Mouse (Mus musculus) CH12.LX (cell line): ENCODE data around the gene Wdr26. TPM values are rescaled to one million over a fixed set of nuclear protein-coding genes. Genes with fewer than 3 reads are reported as not detected.
A peak's percentile ranks its signal among the peaks of the same experiment; 100 is the strongest.

ENCODE experiments used
- DNase-seq: peaks from one replicate; pipeline ENCODE4 v3.0.0-alpha.2; 2013; ENCODE audit errors: extremely low read depth
- H3K27ac ChIP-seq: 2 replicates; pipeline ENCODE4 v1.5.1; 2012; ENCODE audit warnings: low read depth, mild to moderate bottlenecking, control low read depth, moderate library complexity; ENCODE audit not compliant: insufficient read depth
- H3K27me3 ChIP-seq: replicated peaks from 2 replicates; pipeline ENCODE3; 2012; ENCODE audit warnings: inconsistent platforms
- H3K36me3 ChIP-seq, 2 experiments: replicated peaks in 1 of 2; 2 replicates each; pipeline versions ENCODE3 to v1.6.1; 2012; ENCODE audit warnings: inconsistent platforms in 1 of 2, low read length in 1 of 2, mild to moderate bottlenecking in 1 of 2, mixed read lengths in 1 of 2, moderate library complexity in 1 of 2; ENCODE audit not compliant: control insufficient read depth in 1 of 2, insufficient read depth in 1 of 2
- H3K4me1 ChIP-seq, 2 experiments: 2 replicates each; pipeline ENCODE4 v1.6.1; 2012; ENCODE audit warnings: inconsistent platforms in 1 of 2, moderate library complexity in 1 of 2; ENCODE audit not compliant: insufficient read depth in 2 of 2, control insufficient read depth in 1 of 2
- H3K4me2 ChIP-seq: 2 replicates; pipeline ENCODE4 v1.6.1; 2012; ENCODE audit warnings: low read depth, mild to moderate bottlenecking, control low read depth; ENCODE audit not compliant: poor library complexity, insufficient read depth, severe bottlenecking
- H3K4me3 ChIP-seq, 3 experiments: fragments of 150-350 bp in 1 of 3; sonication (generic) in 1 of 3; replicated peaks in 1 of 3; 2 replicates each; pipeline versions ENCODE3 to v1.5.1; 2011 to 2012; ENCODE audit warnings: low read depth in 2 of 3, low read length in 2 of 3, mild to moderate bottlenecking in 2 of 3, moderate library complexity in 2 of 3, control low read depth in 1 of 3, improper control_type of control experiment in 1 of 3, inconsistent platforms in 1 of 3, mixed read lengths in 1 of 3; ENCODE audit not compliant: poor library complexity in 1 of 3
- H3K79me2 ChIP-seq: replicated peaks from 2 replicates; pipeline ENCODE4 v1.6.1; 2012; ENCODE audit warnings: mild to moderate bottlenecking, moderate library complexity; ENCODE audit not compliant: control insufficient read depth, poor library complexity, insufficient read depth, severe bottlenecking; ENCODE audit errors: extremely low read depth
- H3K9ac ChIP-seq: 2 replicates; pipeline ENCODE4 v1.6.1; 2012; ENCODE audit warnings: low read depth, mild to moderate bottlenecking, control low read depth, moderate library complexity; ENCODE audit not compliant: insufficient read depth
- H3K9me3 ChIP-seq: replicated peaks from 2 replicates; pipeline ENCODE3; 2012; ENCODE audit warnings: low read length, inconsistent platforms, mixed read lengths
- BHLHE40 ChIP-seq: IDR thresholded peaks from 2 replicates; pipeline ENCODE4 v1.6.1; 2011; ENCODE audit warnings: mild to moderate bottlenecking, low read depth, low read length, improper control_type of control experiment
- CHD1 ChIP-seq: IDR thresholded peaks from 2 replicates; pipeline ENCODE4 v1.6.1; 2012; ENCODE audit warnings: low read depth, low read length, improper control_type of control experiment, inconsistent platforms
- CHD2 ChIP-seq: IDR thresholded peaks from 2 replicates; pipeline ENCODE4 v1.6.1; 2011; ENCODE audit warnings: low read length, improper control_type of control experiment
- CTCF ChIP-seq, 2 experiments: IDR thresholded peaks in 1 of 2; conservative IDR thresholded peaks in 1 of 2; 2 replicates each; pipeline ENCODE4 v1.5.1; 2011 to 2012; ENCODE audit warnings: low read depth in 2 of 2, low read length in 2 of 2, improper control_type of control experiment in 1 of 2, inconsistent platforms in 1 of 2, mild to moderate bottlenecking in 1 of 2, moderate library complexity in 1 of 2
- E2F4 ChIP-seq: IDR thresholded peaks from 2 replicates; pipeline ENCODE4 v1.6.1; 2011; ENCODE audit warnings: low read depth, low read length, improper control_type of control experiment; ENCODE audit not compliant: insufficient replicate concordance
- ELF1 ChIP-seq: IDR thresholded peaks from 2 replicates; pipeline ENCODE4 v1.6.1; 2014; ENCODE audit warnings: low read depth, mild to moderate bottlenecking, inconsistent platforms, low read length, improper control_type of control experiment
- EP300 ChIP-seq: IDR thresholded peaks from 2 replicates; pipeline ENCODE4 v1.6.1; 2011; ENCODE audit warnings: low read length, improper control_type of control experiment
- ETS1 ChIP-seq: conservative IDR thresholded peaks from 2 replicates; pipeline ENCODE4 v1.6.1; 2012; ENCODE audit warnings: low read depth, mild to moderate bottlenecking, inconsistent platforms, low read length, improper control_type of control experiment, moderate library complexity
- GABPA ChIP-seq: IDR thresholded peaks from 2 replicates; pipeline ENCODE4 v1.6.1; 2012; ENCODE audit warnings: low read depth, low read length, improper control_type of control experiment, inconsistent platforms; ENCODE audit not compliant: insufficient replicate concordance
- HCFC1 ChIP-seq: IDR thresholded peaks from 2 replicates; pipeline ENCODE4 v1.6.1; 2012; ENCODE audit warnings: low read depth, mild to moderate bottlenecking, inconsistent platforms, low read length, improper control_type of control experiment
- IRF4 ChIP-seq: IDR thresholded peaks from 2 replicates; pipeline ENCODE4 v1.6.1; 2014; ENCODE audit warnings: low read depth, mild to moderate bottlenecking, inconsistent platforms, low read length, improper control_type of control experiment
- JUN ChIP-seq: IDR thresholded peaks from 2 replicates; pipeline ENCODE4 v1.6.1; 2011; ENCODE audit warnings: low read depth, mild to moderate bottlenecking, low read length, improper control_type of control experiment, moderate library complexity; ENCODE audit not compliant: insufficient read depth
- KAT2A ChIP-seq: IDR thresholded peaks from 2 replicates; pipeline ENCODE4 v1.6.1; 2012; ENCODE audit warnings: low read length, improper control_type of control experiment, inconsistent platforms; ENCODE audit not compliant: insufficient replicate concordance
- MAFK ChIP-seq: IDR thresholded peaks from 2 replicates; pipeline ENCODE4 v1.6.1; 2011; ENCODE audit warnings: low read length, improper control_type of control experiment; ENCODE audit not compliant: insufficient replicate concordance
- MAX ChIP-seq: IDR thresholded peaks from 2 replicates; pipeline ENCODE4 v1.6.1; 2011; ENCODE audit warnings: low read length, improper control_type of control experiment
- MAZ ChIP-seq: IDR thresholded peaks from 2 replicates; pipeline ENCODE4 v1.6.1; 2012; ENCODE audit warnings: low read depth, mild to moderate bottlenecking, inconsistent platforms, low read length, improper control_type of control experiment, moderate library complexity
- MEF2A ChIP-seq: IDR thresholded peaks from 2 replicates; pipeline ENCODE4 v1.6.1; 2014; ENCODE audit warnings: low read depth, mild to moderate bottlenecking, inconsistent platforms, low read length, improper control_type of control experiment, borderline replicate concordance
- MXI1 ChIP-seq: IDR thresholded peaks from 2 replicates; pipeline ENCODE4 v1.6.1; 2011; ENCODE audit warnings: mild to moderate bottlenecking, low read depth, low read length, improper control_type of control experiment
- MYC ChIP-seq: IDR thresholded peaks from 2 replicates; pipeline ENCODE4 v1.6.1; 2011; ENCODE audit warnings: low read depth, mild to moderate bottlenecking, improper control_type of control experiment, low read length
- NELFE ChIP-seq: IDR thresholded peaks from 2 replicates; pipeline ENCODE4 v1.6.1; 2011; ENCODE audit warnings: low read depth, low read length, improper control_type of control experiment
- NRF1 ChIP-seq: IDR thresholded peaks from 2 replicates; pipeline ENCODE4 v1.6.1; 2014; ENCODE audit warnings: low read depth, mild to moderate bottlenecking, inconsistent platforms, low read length, improper control_type of control experiment, moderate library complexity
- POLR2A ChIP-seq: IDR thresholded peaks from 2 replicates; pipeline ENCODE4 v1.6.1; 2011; ENCODE audit warnings: low read depth, mild to moderate bottlenecking, improper control_type of control experiment, low read length
- RAD21 ChIP-seq: IDR thresholded peaks from 2 replicates; pipeline ENCODE4 v1.6.1; 2011; ENCODE audit warnings: low read depth, mild to moderate bottlenecking, low read length, improper control_type of control experiment, moderate library complexity
- RCOR1 ChIP-seq: conservative IDR thresholded peaks from 2 replicates; pipeline ENCODE4 v1.6.1; 2012; ENCODE audit warnings: low read depth, mild to moderate bottlenecking, inconsistent platforms, low read length, improper control_type of control experiment
- SIN3A ChIP-seq: IDR thresholded peaks from 2 replicates; pipeline ENCODE4 v1.6.1; 2012; ENCODE audit warnings: low read length, improper control_type of control experiment, inconsistent platforms
- SMC3 ChIP-seq: IDR thresholded peaks from 2 replicates; pipeline ENCODE4 v1.6.1; 2011; ENCODE audit warnings: low read depth, low read length, improper control_type of control experiment
- TCF12 ChIP-seq: IDR thresholded peaks from 2 replicates; pipeline ENCODE4 v1.6.1; 2014; ENCODE audit warnings: low read depth, mild to moderate bottlenecking, inconsistent platforms, low read length, improper control_type of control experiment
- UBTF ChIP-seq: IDR thresholded peaks from 2 replicates; pipeline ENCODE4 v1.6.1; 2012; ENCODE audit warnings: low read depth, mild to moderate bottlenecking, inconsistent platforms, low read length, improper control_type of control experiment, moderate library complexity
- USF2 ChIP-seq: conservative IDR thresholded peaks from 2 replicates; pipeline ENCODE4 v1.6.1; 2011; ENCODE audit warnings: low read depth, low read length, improper control_type of control experiment
- ZC3H11A ChIP-seq: IDR thresholded peaks from 2 replicates; pipeline ENCODE4 v1.6.1; 2012; ENCODE audit warnings: low read depth, mild to moderate bottlenecking, inconsistent platforms, low read length, improper control_type of control experiment
- ZKSCAN1 ChIP-seq: IDR thresholded peaks from 2 replicates; pipeline ENCODE4 v1.6.1; 2012; ENCODE audit warnings: low read depth, inconsistent platforms, low read length, improper control_type of control experiment, borderline replicate concordance
- ZMIZ1 ChIP-seq: IDR thresholded peaks from 2 replicates; pipeline ENCODE4 v1.6.1; 2012; ENCODE audit warnings: low read depth, mild to moderate bottlenecking, inconsistent platforms, low read length, improper control_type of control experiment
- ZNF384 ChIP-seq: IDR thresholded peaks from 2 replicates; pipeline ENCODE4 v1.6.1; 2012; ENCODE audit warnings: low read depth, low read length, improper control_type of control experiment, inconsistent platforms
- dilution Hi-C: fragments of 300-500 bp; cut with MboI; formaldehyde crosslinking; loops from 2 replicates; pipeline ENCODE4 v1.14.3; 2020; ENCODE audit warnings: low sequenced_read_pairs; ENCODE audit not compliant: extremely low pct_unique_long_range_greater_than_20kb, extremely low pct_ligation_motif_present
- in situ Hi-C: fragments of 300-500 bp; cut with MboI; formaldehyde crosslinking; loops from 3 replicates; pipeline ENCODE4 v1.14.3; 2019; ENCODE audit warnings: low sequenced_read_pairs, low pct_ligation_motif_present, low pct_unique_long_range_greater_than_20kb, mixed read lengths
- polyA plus RNA-seq: library from polyadenylated mRNA; unstranded; fragments of >175 nt; gene quantifications from 2 replicates; pipeline ENCODE4 v1.2.1, GENCODE M21; 2012; ENCODE audit warnings: low read depth; ENCODE audit not compliant: insufficient read length
- total RNA-seq, 2 experiments: library from RNA; depleted of rRNA; stranded (reverse); fragments of 300-350 nt in 1 of 2; fragments of >200 nt in 1 of 2; gene quantifications; 2 replicates each; pipeline ENCODE4 v1.2.3; 2012 to 2014

The Wdr26 gene
- total and polyA plus RNA-seq, 3 experiments: 32.4 to 65.0 (median 34.2) TPM

DNA sequence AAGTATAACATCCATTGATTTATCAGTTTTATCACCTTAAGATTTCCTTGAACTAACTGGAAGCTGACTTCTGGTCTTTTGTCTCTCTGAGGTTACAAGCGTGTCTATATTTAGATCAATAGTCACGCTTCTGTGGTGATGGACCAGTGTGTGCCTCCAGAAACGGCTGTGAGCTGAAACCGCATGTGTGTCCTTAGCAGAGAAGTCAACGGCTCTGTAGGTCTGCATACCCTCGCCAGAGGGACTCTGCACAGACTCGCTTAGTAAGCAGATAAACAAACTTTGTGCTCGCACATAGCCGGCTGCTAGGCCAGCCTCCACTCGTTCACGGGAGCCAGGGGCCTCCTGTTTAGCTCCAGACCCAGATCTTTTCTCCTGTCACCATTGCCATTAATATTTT is 15.0 kb upstream of the Wdr26 start:
- no peak; the same call in 1 of the 2 replicates for TF ChIP-seq RAD21
- no peak for TF ChIP-seq NELFE
- peak in 1 of 2 experiments; percentile 18; a peak in 1 of 4 replicates for TF ChIP-seq CTCF (conservative IDR thresholded peaks at IDR 0.05 in 1 of 2, IDR thresholded peaks at IDR 0.05 in 1 of 2; ENCODE audit: low read depth in 2 of 2, low read length in 2 of 2)
- TF ChIP-seq EP300: peak; percentile 36; the same call in 1 of the 2 replicates
- peak; percentile 39; the same call in 1 of the 2 replicates for TF ChIP-seq TCF12
- TF ChIP-seq MAFK: peak; percentile 65; the same call in 1 of the 2 replicates
- TF ChIP-seq ZNF384: no peak
- no peak for TF ChIP-seq MAZ
- TF ChIP-seq MYC: 0 out of 2 replicates have a peak, but pooled peaks have one; percentile 26
- no peak for TF ChIP-seq E2F4
- no peak for TF ChIP-seq ZMIZ1
- no peak for TF ChIP-seq ELF1
- no peak for TF ChIP-seq HCFC1
- TF ChIP-seq KAT2A: no peak
- TF ChIP-seq ZKSCAN1: no peak
- TF ChIP-seq CHD2: no peak
- TF ChIP-seq CHD1: no peak
- TF ChIP-seq NRF1: no peak
- TF ChIP-seq ZC3H11A: no peak
- peak; percentile 60 for TF ChIP-seq ETS1
- peak; percentile 26 for TF ChIP-seq SMC3
- no peak for TF ChIP-seq IRF4
- no peak for TF ChIP-seq GABPA
- TF ChIP-seq UBTF: no peak
- peak; percentile 39; the same call in 1 of the 2 replicates for TF ChIP-seq MAX
- peak; percentile 95 for TF ChIP-seq BHLHE40
- no peak for TF ChIP-seq USF2
- TF ChIP-seq RCOR1: no peak
- TF ChIP-seq JUN: no peak; the same call in 1 of the 2 replicates
- TF ChIP-seq MEF2A: peak; percentile 96
- no peak for TF ChIP-seq POLR2A
- TF ChIP-seq SIN3A: 0 out of 2 replicates have a peak, but pooled peaks have one; percentile 26
- no peak for TF ChIP-seq MXI1
- TF ChIP-seq, all 38 proteins: peak for 11
- Histone ChIP-seq H3K27me3 (no peaks in the 10 kb centered on the region), H3K79me2 (no peaks in the 10 kb centered on the region), H3K27ac (no peak overlapping the region), H3K9ac (0 out of 2 replicates have a peak overlapping the region, but pooled peaks have one; percentile 27), H3K4me3 (no peak overlapping the region), H3K4me2 (peak overlapping the region; percentile 10; the same call in 1 of the 2 replicates), H3K36me3 (no peaks in the 10 kb centered on the region), H3K4me1 (peaks cover 10 to 40% of the 10 kb centered on the region in 2 experiments), H3K9me3 (no peaks in the 10 kb centered on the region)
- DNase-seq: peak; percentile 75
- dilution Hi-C loops (no loop called here), in situ Hi-C loops (no loop called here)
